Mouse (Mus musculus) lung, adult 18-20 months (tissue): ENCODE measurements at regions not wholly inside any gene's neighbourhood (a gene's known extent, or its start where the extent isn't known, plus 50 kb on each side); places are given as distances from the start of the nearest gene placed in this dataset.

Experiments used
- DNase-seq, 2 experiments: peaks; one replicate each; pipeline ENCODE4 v3.0.0; 2022; ENCODE audit warnings: mixed read lengths in 2 of 2

- no peak for DNase-seq
These were observed 727.3 kb upstream of the Frg1 start for GRCm38 (mm10) chr8:42144220-42144619.

DNA sequence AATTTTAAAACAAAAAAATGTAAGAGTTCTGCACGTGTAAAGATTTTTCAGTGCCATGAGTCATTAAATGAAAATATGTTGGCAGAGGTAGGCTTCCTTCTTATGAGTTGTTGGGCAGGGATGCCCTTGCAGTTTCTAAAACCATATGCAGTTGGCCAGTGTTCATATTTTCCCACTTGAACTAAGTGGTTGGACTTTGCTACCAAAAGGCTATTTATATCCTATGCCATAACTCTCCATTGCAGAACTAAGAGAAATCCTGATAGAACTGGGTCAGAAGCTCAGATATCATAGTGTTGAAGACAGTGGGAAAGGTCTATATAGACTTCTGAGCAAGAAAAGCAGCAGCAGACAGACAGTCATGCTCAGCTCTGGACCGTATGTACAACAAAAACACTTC lies 690.7 kb upstream of the Frg1 start:
- no peak for DNase-seq

DNA sequence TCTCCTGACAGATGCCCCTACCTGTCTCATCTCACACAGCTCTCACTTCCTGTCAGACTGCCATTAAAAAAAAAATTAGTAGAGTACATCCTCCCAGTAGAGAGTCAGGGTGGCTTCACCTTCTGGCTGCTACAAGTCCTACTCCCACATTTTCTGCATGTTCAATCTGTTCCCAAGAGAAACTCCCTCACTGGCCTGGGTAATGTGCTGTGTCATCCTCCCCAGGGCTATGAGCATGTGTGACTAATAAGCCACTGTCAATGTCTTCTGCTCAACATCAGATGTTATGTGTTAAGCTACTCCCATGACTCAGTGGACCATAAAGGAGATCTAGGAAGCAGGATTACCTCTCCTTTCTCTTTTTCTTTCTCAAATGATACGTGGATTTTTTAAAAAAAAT lies 652.4 kb upstream of the Frg1 start:
- DNase-seq = no peak

GRCm38 (mm10) chr8:42043526-42043925 lies 626.7 kb upstream of the Frg1 start:
- no peak for DNase-seq

GRCm38 (mm10) chr8:42039245-42039644 lies 622.4 kb upstream of the Frg1 start:
- DNase-seq = no peak

DNA sequence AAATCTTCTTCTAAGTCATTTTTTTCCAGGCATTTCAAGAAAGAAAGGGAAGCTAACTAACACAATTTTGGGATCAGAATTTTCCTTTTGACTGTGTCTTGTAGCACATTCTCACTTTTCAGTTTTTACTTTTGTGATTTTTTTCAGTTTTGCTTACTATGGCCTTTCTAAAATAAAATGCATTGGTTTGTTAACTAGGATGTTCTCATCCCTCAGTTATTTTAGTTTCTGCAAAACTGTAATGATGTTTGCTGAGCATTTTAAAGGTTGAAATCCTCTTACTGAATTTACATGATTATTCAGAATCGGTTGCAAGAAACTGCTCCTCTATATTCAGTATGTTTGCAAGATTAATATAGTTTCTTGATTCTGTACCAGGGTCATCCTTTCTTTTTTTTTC lies 610.1 kb upstream of the Frg1 start:
- DNase-seq = no peak

GRCm38 (mm10) chr8:42017786-42018185 lies 600.9 kb upstream of the Frg1 start:
- no peak for DNase-seq

- DNase-seq = no peak
These were observed 586.3 kb upstream of the Frg1 start for GRCm38 (mm10) chr8:42003170-42003569.

DNA sequence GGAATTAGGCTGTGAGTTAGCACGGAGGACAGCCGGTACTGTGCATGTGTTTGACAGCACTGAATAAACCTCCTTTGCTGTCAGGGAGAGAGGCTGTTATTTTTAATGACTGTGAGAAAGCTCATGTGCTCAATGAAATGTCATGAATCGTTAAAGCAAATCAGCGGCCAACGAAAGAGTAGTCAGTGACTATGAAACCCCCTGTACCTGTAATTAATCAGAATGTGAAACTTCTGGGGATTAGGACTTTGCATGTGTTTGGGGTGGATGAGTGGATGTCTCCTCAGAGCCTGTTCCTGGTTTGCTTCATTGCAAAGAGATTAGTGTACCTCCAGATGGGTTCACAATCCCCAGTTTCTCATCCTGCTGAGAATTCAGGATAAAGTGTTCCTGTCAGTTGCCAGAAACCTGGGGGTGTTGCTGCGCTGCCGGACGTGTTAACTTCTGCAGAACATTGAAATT lies 572.2 kb upstream of the Frg1 start:
- no peak for DNase-seq

DNA sequence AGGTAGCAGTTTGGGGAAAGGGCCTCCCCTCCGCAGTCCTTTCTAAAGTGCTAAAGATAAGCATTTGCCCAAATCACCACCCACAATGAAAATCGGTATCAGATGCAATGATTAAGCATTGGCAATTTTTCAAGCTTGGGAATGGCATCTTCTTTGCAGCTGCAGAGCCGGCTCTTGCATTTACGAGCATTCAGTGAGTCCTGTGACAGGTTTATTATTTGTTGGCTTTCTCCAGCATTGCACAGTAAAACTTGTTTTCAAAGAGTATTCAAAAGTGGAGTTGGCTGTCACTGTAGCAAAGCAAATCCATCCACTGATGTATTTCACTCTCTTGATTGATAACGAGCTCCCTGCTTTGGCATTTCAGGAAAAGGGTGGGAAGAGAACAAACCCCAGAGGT lies 571.3 kb upstream of the Frg1 start:
- DNase-seq = no peak

GRCm38 (mm10) chr8:41987417-41987816 lies 570.5 kb upstream of the Frg1 start:
- no peak for DNase-seq

GRCm38 (mm10) chr8:41972416-41972815 lies 555.5 kb upstream of the Frg1 start:
- DNase-seq = no peak

DNA sequence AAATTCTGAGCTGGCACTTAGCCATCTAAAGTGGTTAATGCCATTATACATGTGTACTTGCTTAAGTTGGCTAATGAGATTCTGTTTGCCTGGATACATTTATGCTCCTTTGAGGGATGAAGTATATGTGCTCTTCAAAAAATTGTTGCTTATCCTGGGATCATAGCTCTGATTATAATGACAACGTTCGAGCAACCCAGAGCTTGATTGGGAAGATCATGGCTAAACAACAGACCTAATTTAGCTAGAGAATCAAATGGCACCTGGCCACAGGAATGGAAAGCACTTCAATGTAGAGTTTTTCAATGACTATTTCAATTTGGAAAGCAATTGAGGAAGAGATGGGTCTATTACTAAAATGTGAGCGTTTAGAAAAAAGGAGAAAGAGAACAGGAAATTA lies 553.7 kb upstream of the Frg1 start:
- no peak for DNase-seq

DNA sequence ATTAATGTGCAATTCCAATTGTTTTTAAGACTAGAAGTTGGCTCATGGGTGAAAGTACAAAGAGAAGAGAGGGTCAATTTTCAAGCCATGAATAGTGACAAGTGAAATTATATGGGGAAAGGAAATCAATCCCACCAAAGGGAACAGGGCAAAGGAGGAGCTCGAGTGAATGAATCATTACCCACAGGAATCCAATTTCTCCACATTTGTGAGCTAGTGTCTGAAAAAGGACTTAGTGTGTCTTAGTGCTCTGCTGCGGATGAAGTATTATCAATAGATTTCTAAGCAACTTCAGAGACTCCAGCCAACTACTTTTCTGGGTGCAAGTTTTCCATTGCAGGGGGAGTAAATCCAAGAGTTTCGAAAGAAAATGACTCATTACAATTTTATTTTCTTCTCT lies 552.5 kb upstream of the Frg1 start:
- DNase-seq = no peak

- no peak for DNase-seq
These were observed 547.2 kb upstream of the Frg1 start for GRCm38 (mm10) chr8:41964088-41964487.

DNA sequence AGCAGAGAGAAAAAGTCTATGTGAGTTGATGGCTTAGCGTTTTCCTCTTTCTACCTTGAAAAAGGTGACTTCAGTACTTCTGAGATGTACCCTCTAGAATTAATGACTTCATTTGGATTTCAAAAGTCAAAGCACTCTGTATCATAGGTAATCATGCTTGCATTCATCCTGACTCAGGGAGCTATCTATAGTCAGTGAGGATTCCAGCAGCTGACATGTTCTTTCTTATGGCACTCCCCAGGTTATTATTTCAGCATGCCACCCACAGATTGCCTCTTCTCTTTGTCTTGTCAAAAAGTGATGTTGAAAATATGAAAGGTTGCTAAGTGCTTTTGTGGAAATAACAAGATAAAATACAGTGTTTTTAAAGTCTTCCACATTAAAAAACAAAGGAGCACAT lies 540.0 kb upstream of the Frg1 start:
- DNase-seq = no peak

- no peak for DNase-seq
These were observed 533.9 kb upstream of the Frg1 start for GRCm38 (mm10) chr8:41950736-41951135.

DNA sequence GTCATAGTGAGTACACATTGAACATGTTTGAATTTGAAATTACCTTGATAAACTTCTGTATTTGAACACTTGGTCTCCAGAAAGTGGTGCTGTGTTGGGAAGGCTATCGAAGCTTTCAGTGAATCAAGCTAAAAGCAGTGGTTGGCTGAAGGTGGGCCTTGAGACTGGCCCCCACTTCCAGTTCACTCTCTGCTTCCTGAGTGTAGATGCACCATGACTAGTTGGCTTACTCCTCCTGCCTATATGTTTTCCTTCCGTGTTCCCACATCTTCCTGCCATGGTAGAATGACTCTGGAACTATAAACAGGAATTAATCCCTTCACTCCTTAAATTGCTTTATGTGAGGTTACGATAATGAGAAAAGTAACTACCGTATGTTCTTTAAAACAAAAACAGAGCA lies 522.4 kb upstream of the Frg1 start:
- DNase-seq = no peak

DNA sequence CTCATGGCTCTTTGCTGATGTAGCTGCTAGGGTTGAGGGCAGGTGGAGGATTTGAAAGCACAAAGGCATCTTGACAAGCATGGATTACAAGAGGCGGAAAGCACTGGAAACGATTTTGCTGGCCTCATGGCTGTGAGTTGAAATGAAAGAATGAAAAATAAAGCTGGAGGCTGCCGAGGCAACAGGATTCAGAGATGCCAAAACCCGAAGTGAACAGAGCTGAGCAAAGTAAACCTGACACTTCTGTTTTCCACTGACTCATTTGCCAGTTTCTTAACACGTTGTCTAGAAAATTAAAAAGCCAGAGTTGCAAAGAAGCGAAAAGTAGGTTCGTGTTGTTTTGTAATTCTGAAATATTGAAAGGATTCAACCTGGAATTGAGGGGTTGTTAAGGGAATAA lies 504.2 kb upstream of the Frg1 start:
- DNase-seq = no peak

DNA sequence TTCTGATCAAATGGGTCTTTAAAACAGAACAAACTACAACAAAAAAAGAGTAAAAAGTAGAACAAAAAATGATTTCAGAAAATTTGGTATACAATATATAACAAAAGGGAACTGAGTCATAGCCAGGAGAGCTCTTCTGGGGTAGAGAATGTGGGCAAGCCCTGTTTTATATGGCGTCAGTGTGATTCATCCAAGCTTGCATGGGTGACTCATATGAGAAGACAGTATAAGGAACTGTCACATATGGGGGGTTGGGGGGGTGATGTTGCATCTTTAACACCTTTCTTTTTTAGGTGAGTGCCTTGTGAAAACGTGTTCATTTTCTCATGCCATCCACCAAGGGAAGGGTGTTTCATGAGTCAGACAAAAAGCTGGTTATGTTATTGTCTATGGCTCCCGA lies 503.7 kb upstream of the Frg1 start:
- no peak for DNase-seq

- no peak for DNase-seq
These were observed 461.3 kb upstream of the Frg1 start for GRCm38 (mm10) chr8:41878029-41878748.

- no peak for DNase-seq
These were observed 452.9 kb upstream of the Frg1 start for GRCm38 (mm10) chr8:41869681-41870356.

- DNase-seq = no peak
These were observed 444.0 kb upstream of the Frg1 start for GRCm38 (mm10) chr8:41860918-41861317.

GRCm38 (mm10) chr8:41831713-41832112 lies 414.8 kb upstream of the Frg1 start:
- DNase-seq = no peak

- DNase-seq = no peak
These were observed 413.5 kb upstream of the Frg1 start for GRCm38 (mm10) chr8:41830407-41830806.
